Mouse (Mus musculus): Measurements from ENCODE around the gene Ttc13. TPM values are rescaled to one million over a fixed set of nuclear protein-coding genes. Genes with fewer than 3 reads are reported as not detected.

Ttc13 gene
- total RNA-seq, 2 experiments from 2014 or later, result 24.0 to 25.3 TPM

DNA sequence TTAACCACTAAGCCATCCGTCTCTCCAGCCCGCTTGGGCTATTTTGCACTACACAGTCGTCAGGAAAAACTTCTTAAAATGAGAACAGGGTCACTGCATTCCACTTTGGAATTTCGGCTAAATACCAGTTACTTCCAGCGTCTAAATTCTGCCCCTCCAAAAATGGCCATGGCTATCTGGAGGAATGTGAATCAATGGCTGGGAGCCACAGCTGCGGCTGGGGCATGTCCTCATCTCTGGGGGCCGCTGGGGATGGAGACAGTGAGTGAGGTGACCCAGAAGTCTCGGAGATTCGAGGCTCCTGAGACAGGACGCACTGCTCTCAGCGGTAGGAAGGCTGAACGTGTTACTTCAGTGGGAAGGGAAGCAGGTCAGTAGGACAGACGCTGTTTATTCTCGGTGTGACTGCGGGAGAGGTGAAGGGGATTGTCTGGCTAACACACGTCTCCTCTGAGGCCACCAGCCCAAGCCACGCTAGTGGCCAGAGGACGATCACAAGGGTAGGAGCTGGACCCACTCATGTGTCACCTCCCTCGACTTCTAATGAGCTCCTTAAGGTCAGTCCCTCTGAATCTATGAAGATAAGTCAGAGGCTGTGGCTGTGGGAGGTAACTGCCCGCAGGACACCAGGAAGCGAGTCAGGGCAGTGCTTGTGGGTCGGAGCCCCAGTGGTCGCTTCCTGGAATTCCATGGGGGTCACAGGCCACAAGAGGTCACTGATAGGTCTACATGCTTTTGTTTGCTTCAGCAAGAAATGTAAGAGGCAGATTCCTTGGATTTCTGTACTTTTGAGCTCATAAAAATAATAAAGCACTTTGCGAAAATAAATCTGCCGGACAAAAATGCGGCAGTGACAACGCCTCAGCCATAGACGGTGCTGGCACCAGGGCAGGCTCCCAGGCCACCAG is 68.0 kb downstream of the Ttc13 start:
- peak; percentile 50 for DNase-seq

GRCm38 (mm10) chr8:124652546-124652945 is 69.2 kb downstream of the Ttc13 start:
- DNase-seq, result peak; percentile 65

DNA sequence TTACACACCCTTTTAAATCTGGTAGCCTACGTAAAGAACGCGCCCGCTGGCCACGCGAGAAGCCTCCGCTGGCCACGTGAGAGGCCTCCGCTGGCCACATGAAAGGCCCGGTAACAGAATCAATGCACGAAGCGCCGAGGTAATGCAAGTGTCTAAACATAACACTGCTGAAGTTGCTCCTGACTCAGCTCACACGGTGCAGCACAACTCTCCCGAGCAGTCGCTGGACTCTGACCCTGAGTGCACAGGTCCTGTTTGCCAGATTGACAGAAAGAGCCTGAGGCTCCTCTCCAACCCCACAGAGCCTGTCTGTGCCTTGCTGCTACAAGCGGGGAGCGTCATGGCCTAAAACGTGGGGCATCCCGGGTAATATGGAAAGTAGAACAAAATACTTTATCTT is 70.0 kb downstream of the Ttc13 start:
- DNase-seq, result no peak

- no peak for DNase-seq
Observed at GRCm38 (mm10) chr8:124648311-124648710, 73.5 kb downstream of the Ttc13 start.

GRCm38 (mm10) chr8:124643540-124644339 is 78.0 kb downstream of the Ttc13 start:
- peak; percentile 81 for DNase-seq

- DNase-seq, result no peak
Observed at GRCm38 (mm10) chr8:124641599-124641998, 80.2 kb downstream of the Ttc13 start.

- no peak for DNase-seq
Observed at GRCm38 (mm10) chr8:124635247-124635502, 86.6 kb downstream of the Ttc13 start.

- no peak for DNase-seq
Observed at GRCm38 (mm10) chr8:124634411-124635246, 87.2 kb downstream of the Ttc13 start.

DNA sequence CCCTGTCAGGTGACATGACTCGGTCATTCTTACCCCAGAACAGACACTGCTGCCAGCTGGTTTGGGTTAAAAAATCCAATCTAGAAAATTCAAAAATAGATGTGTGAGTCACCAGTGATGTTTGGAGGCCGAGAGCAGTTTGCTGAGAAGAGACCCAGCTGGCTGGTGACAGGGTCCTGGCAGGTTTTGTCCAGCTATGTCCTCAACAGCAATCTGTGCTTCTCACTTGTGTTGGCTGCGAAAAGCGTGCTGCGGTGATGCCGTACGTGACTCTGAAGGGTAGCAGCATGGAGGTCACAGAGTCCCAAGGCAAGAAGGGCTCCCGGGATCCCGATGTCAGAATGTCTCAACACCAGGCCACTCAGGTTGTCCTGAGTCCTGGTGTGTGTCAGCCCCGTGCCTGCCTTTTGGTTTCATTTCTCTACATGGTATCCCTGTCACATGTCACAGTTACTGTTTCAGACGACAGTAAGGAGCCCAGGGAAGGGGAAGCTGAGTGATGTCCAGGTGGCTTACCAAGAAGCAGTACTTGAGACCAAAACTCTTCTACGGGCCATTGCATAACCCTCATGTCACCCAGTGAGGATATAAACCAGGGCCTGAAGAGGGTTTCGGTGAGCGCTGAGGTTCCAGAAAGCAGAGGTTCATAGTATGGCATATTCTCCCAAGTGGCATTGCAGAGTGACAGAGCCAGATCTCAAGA is 88.6 kb downstream of the Ttc13 start:
- peak; percentile 89 for DNase-seq

- DNase-seq, result no peak
Observed at GRCm38 (mm10) chr8:124631966-124632365, 89.8 kb downstream of the Ttc13 start.

GRCm38 (mm10) chr8:124630891-124631290 is 90.9 kb downstream of the Ttc13 start:
- DNase-seq, result no peak

GRCm38 (mm10) chr8:124630489-124630888 is 91.3 kb downstream of the Ttc13 start:
- DNase-seq, result peak; percentile 64

DNA sequence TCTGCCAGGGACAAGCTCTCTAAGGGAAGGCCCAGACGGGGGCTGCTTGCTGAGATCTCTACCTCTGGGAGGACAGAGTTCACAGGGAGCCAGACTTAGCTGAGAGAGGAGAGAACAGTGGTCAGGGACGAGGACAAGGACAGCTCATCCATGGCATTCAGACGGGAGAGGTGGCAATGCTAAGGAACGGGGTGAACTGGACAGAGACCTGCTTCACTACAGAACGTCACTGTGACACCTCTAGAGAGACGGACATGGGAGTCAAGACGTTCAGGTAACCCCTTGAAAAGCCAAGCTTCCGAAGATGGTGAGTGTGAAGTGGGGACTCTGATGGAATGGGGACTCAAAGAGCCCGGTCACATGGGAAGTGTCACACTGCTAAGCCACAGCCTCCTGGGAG is 95.5 kb downstream of the Ttc13 start:
- DNase-seq, result no peak

Other genes starting within 250 kb of the Ttc13 start
- gene Cog2, start 201.2 kb downstream of the Ttc13 start, total RNA-seq (2021), result 10 to 100 TPM; 23.1 to 28.0 TPM
- gene Agt, start 152.3 kb downstream of the Ttc13 start, total RNA-seq (2021), result 1 to 10 TPM; 7.4 to 7.6 TPM
- gene Capn9, start 145.9 kb downstream of the Ttc13 start, total RNA-seq (2021), result under 1 TPM in 1 of 2 experiments, not detected in 1; 0.11 TPM
- gene 2310022B05Rik, start 58.6 kb downstream of the Ttc13 start, total RNA-seq (2021), result 100 to 1,000 TPM; 173 to 189 TPM
- gene Arv1, start 156 bp upstream of the Ttc13 start, total RNA-seq (2021), result 10 to 100 TPM in 1 of 2 experiments, 1 to 10 TPM in 1; 9.7 to 10.8 TPM
- 1 to 10 TPM; 1.0 to 1.7 TPM for gene Fam89a, start 29.8 kb upstream of the Ttc13 start, total RNA-seq (2021)
- gene Trim67, start 71.1 kb upstream of the Ttc13 start, total RNA-seq (2021), result under 1 TPM; 0.20 to 0.33 TPM
- gene Gnpat, start 141.1 kb upstream of the Ttc13 start, total RNA-seq (2021), result 100 to 1,000 TPM; 112 to 115 TPM
- 10 to 100 TPM; 44.0 to 46.1 TPM for gene 2810004N23Rik, start 141.1 kb upstream of the Ttc13 start, total RNA-seq (2021)
- gene Exoc8, start 175.7 kb upstream of the Ttc13 start, total RNA-seq (2021), result 10 to 100 TPM; 15.6 to 16.9 TPM
- 10 to 100 TPM; 19.4 to 21.3 TPM for gene Sprtn, start 175.9 kb upstream of the Ttc13 start, total RNA-seq (2021)
- gene Egln1, start 227.3 kb upstream of the Ttc13 start, total RNA-seq (2021), result 100 to 1,000 TPM; 112 to 115 TPM

Data from heart, postnatal 4 days (tissue).